Mouse (Mus musculus): ENCODE measurements around the gene Nfix. TPM values are rescaled to one million over a fixed set of nuclear protein-coding genes. Genes with fewer than 3 reads are reported as not detected.

Nfix gene
- polyA plus RNA-seq, 1 experiment: 14.5 TPM

GRCm38 (mm10) chr8:84784681-84785505, 15.3 kb downstream of the Nfix start:
- DNase-seq (ENCODE audit: low read depth, low spot score): no peak
- WGBS: 29% methylated on average over 48 of the region's 48 CpGs

- no peak for DNase-seq (ENCODE audit: low read depth, low spot score)
- 38% methylated on average over 33 of the region's 33 CpGs for WGBS
Measured at GRCm38 (mm10) chr8:84783919-84784581, 16.1 kb downstream of the Nfix start.

GRCm38 (mm10) chr8:84783198-84783918, 16.8 kb downstream of the Nfix start:
- no peak for DNase-seq (ENCODE audit: low read depth, low spot score)
- 84% methylated on average over 11 of the region's 11 CpGs for WGBS

GRCm38 (mm10) chr8:84782680-84783079, 17.5 kb downstream of the Nfix start:
- whole genome bisulfite sequencing: 73% methylated on average over 10 of the region's 10 CpGs
- DNase-seq (ENCODE audit: low read depth, low spot score): no peak

- WGBS: 69% methylated on average over 5 of the region's 5 CpGs
- DNase-seq (ENCODE audit: low read depth, low spot score): no peak
Measured at GRCm38 (mm10) chr8:84781686-84782505, 18.2 kb downstream of the Nfix start.

- no peak for DNase-seq (ENCODE audit: low read depth, low spot score)
- 80% methylated on average over 6 of the region's 6 CpGs for WGBS
Measured at GRCm38 (mm10) chr8:84780949-84781680, 19.0 kb downstream of the Nfix start.

- DNase-seq (ENCODE audit: low read depth, low spot score): no peak
- WGBS: 67% methylated on average over 13 of the region's 13 CpGs
Measured at GRCm38 (mm10) chr8:84780225-84780555, 20.0 kb downstream of the Nfix start.

- DNase-seq (ENCODE audit: low read depth, low spot score): no peak
- 66% methylated on average over 19 of the region's 19 CpGs for WGBS
Measured at GRCm38 (mm10) chr8:84779519-84780224, 20.5 kb downstream of the Nfix start.

GRCm38 (mm10) chr8:84778638-84779380, 21.3 kb downstream of the Nfix start:
- 68% methylated on average over 11 of the region's 11 CpGs for WGBS

GRCm38 (mm10) chr8:84777899-84778637, 22.1 kb downstream of the Nfix start:
- DNase-seq (ENCODE audit: low read depth, low spot score): no peak
- WGBS: 80% methylated on average over 10 of the region's 10 CpGs

More at GRCm38 (mm10) chr8:84778638-84779380, 21.3 kb downstream of the Nfix start:
- no peak for DNase-seq (ENCODE audit: low read depth, low spot score)

- WGBS: 90% methylated on average over 1 of the region's 1 CpGs
- DNase-seq (ENCODE audit: low read depth, low spot score): no peak
Measured at GRCm38 (mm10) chr8:84776569-84776968, 23.6 kb downstream of the Nfix start.

- no peak for DNase-seq (ENCODE audit: low read depth, low spot score)
- 44% methylated on average over 7 of the region's 7 CpGs for WGBS
Measured at GRCm38 (mm10) chr8:84775621-84776113, 24.5 kb downstream of the Nfix start.

GRCm38 (mm10) chr8:84775105-84775591, 25.0 kb downstream of the Nfix start:
- DNase-seq (ENCODE audit: low read depth, low spot score): no peak
- WGBS: 27% methylated on average over 13 of the region's 13 CpGs

- DNase-seq (ENCODE audit: low read depth, low spot score): no peak
- WGBS: 13% methylated on average over 10 of the region's 10 CpGs
Measured at GRCm38 (mm10) chr8:84774473-84774911, 25.7 kb downstream of the Nfix start.

GRCm38 (mm10) chr8:84773833-84774232, 26.3 kb downstream of the Nfix start:
- no peak for DNase-seq (ENCODE audit: low read depth, low spot score)
- under 1% methylated on average over 18 of the region's 19 CpGs for WGBS

- no peak for DNase-seq (ENCODE audit: low read depth, low spot score)
- 12% methylated on average over 9 of the region's 9 CpGs for WGBS
Measured at GRCm38 (mm10) chr8:84773304-84773703, 26.8 kb downstream of the Nfix start.

GRCm38 (mm10) chr8:84772628-84773027, 27.5 kb downstream of the Nfix start:
- DNase-seq (ENCODE audit: low read depth, low spot score): no peak

More at GRCm38 (mm10) chr8:84772628-84773027, 27.5 kb downstream of the Nfix start:
- WGBS: 12% methylated on average over 3 of the region's 3 CpGs

All from large intestine, adult 2 months (tissue).